Mouse (Mus musculus) cortical plate, adult 2 months (tissue): ENCODE results near the gene Osbpl10. TPM values are rescaled to one million over a fixed set of nuclear protein-coding genes. Genes with fewer than 3 reads are reported as not detected.

Experiments used
- H3K27ac ChIP-seq: fragments of 200-500 bp; 2 replicates; pipeline ENCODE4 v1.5.1; 2012; ENCODE audit warnings: low read length, control low read depth, inconsistent platforms; ENCODE audit not compliant: insufficient read depth
- H3K4me1 ChIP-seq: fragments of 200-500 bp; 2 replicates; pipeline ENCODE4 v1.6.1; 2011; ENCODE audit warnings: low read length; ENCODE audit not compliant: control insufficient read depth, insufficient read depth
- H3K4me3 ChIP-seq: fragments of 200-500 bp; 2 replicates; pipeline ENCODE4 v1.5.1; 2011; ENCODE audit warnings: mild to moderate bottlenecking, low read length, control low read depth; ENCODE audit not compliant: insufficient read depth
- CTCF ChIP-seq: fragments of 200-500 bp; IDR thresholded peaks from 2 replicates; pipeline ENCODE4 v1.5.1; 2011; ENCODE audit warnings: mild to moderate bottlenecking, control low read depth, low read length; ENCODE audit not compliant: insufficient read depth; ENCODE audit errors: extremely low read depth
- POLR2A ChIP-seq: fragments of 200-500 bp; IDR thresholded peaks from 2 replicates; pipeline ENCODE4 v1.6.1; 2011; ENCODE audit warnings: mild to moderate bottlenecking, low read length, control low read depth; ENCODE audit not compliant: insufficient read depth; ENCODE audit errors: extremely low read depth
- polyA plus RNA-seq: library from polyadenylated mRNA; depleted of rRNA; stranded (reverse); fragments of >200 nt; gene quantifications from 2 replicates; pipeline ENCODE4 v1.2.3, GENCODE M21; 2012

Gene Osbpl10
- polyA plus RNA-seq, 1 experiment = 21.1 TPM

DNA sequence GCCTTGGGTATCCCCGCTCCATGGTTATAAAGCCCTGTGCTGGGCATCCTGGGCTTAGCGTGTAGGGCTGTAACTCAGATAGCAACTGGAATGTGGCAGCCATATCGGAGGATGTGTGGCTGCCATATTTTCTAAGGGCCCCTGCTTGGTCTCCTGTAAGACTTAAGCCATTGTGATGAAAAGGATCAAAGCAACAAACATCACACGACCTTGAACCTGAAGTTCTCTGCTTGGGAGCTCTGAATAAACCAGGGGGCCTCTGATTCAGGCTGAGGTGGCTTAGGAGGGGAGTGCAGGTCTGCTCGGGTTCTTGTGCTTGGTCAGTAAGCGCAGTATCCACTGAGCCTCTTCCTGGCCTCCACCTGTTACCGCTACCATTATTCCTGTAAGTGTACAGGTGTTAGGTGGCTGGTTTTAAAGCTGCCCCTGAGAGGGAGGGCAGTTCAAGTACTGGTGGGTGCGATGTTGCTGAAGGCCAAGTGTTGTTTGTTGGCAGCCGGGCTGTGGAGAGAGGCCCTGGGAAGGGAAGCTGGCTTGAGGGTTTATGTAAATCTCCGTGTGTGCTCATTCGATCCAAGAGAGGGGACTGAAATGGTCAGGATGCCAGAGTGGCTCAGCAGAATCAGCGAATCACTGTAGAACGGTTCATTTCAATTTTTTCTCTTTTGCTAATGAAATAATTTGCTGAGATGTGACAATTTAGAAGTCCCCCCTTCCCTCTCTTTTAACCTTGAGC lies 64.8 kb downstream of the Osbpl10 start:
- TF ChIP-seq CTCF (no peak), POLR2A (no peak)
- no peak overlapping the region for H3K27ac ChIP-seq
- H3K4me1 ChIP-seq = peaks cover 15% of the 10 kb centered on the region
- no peak overlapping the region for H3K4me3 ChIP-seq

DNA sequence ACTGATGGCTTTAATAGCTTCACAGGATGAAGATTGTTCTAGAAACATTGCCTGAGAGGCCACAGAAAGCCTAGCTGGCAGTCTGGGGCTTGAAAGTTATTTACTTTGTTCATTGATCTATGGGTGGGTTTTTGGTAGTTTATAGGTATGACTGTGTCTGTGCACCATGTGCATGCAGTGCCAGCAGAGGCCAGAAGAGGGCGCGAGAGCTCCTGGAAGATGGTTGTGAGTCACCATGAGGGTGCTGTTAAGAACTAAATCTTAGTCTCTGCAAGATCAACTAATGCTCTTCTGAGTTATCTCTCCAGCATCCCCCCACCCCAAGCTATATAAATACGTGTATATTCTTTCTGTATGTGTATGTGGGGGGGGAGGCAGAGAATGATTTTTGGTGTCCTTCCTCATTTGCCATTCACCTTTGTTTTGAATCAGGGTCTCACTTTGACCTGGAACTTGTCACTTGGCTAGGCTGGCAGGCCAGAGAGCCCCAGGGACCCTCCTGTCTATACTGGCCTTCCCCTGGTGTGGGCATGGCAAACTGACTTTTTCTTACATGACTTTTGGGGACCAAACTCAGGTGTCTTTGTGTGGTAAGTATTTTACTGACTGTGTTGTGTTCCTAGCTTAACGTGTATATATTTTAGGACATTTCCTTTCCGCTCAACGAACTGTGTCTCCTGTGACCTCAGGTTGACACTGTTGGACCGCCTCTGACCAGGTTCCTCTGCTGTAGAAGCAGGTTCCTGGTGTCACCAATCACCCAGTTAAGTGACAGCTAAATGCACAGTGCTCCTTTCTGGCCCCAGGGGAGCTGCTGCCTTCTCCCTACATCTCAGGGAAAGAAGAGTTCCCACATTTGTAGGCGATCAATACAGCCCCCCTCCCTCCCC lies 65.8 kb downstream of the Osbpl10 start:
- Histone ChIP-seq H3K27ac (no peak overlapping the region), H3K4me1 (peaks cover 10% of the 10 kb centered on the region), H3K4me3 (no peak overlapping the region)
- 0 out of 2 replicates have a peak, but pooled peaks have one; percentile 10 for TF ChIP-seq CTCF
- TF ChIP-seq POLR2A = no peak

DNA sequence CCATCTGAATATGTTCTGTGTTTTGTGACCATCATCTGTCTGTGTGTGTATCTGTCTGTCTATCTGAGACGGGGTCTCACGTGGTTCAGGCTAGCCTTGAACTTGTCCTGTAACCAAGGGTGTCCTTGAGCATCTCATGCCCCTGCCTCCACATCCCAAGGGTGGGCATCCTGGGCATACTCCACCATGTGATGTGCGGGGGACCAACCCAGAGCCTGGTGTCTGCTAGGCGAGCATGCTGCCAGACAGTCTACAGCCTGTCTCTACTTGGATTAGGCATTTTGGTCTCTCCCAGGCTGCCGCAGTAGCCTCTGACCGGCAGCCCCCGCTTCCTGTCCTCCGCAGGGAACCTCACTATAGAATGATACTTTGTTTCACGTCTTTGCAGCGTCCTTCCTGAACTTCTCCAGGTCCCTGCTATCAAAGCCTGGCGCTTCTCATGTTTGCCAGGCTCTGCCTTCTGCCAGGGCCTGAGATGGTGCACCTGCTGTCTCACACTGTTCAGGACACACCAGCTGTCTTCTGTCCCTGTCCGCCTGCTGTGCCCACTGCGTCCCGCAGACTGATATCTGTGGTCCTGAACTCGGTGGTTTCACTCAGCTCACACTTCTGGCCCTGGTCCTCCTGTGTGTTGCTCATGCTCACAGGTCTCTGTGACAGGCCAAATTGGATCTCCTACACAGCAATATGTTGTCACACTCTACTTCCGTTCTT lies 66.9 kb downstream of the Osbpl10 start:
- Histone ChIP-seq H3K4me1 (peaks cover 9% of the 10 kb centered on the region), H3K27ac (no peak overlapping the region), H3K4me3 (no peak overlapping the region)
- TF ChIP-seq CTCF = no peak
- no peak for TF ChIP-seq POLR2A

DNA sequence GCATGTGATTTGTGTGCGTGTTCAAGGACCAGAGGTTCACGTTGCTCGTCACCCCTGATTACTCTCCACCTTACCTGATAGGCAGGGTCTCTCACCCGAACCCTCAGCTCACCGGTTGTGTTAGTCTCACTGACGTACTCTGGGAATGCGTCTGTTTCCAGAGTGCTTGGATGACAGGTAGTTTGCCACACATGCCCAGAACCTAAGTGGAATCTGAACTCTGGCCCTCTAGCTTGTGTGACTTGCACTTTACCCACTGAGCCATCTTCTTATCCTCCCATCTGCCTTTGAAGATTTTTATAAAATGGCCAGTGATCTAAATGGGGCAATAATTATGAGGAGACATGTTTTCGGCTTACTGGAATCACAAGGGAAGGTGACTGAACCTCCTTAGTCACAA lies 68.3 kb downstream of the Osbpl10 start:
- TF ChIP-seq POLR2A = no peak
- no peak for TF ChIP-seq CTCF
- Histone ChIP-seq H3K4me1 (peaks cover 12% of the 10 kb centered on the region), H3K27ac (no peak overlapping the region)

DNA sequence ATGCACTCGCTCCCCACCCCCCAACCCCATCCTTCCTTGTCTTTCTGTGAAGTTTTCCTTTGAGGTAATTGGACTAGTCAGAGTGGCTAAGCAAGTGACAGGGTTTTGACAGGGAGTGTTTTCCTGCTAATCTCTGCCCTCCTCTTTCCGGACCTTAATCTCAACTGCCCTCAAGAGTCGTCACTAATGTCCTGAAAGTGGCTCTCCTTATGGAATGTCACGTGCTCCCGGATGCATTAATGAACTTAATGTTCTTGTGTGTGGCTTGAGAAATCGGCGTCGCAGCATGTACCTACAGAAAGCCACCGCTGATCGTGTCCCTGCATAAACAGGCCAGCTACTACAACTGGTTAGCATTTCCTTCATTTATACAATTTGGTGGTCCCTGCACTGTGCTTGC lies 70.0 kb downstream of the Osbpl10 start:
- Histone ChIP-seq H3K4me1 (peaks cover 12% of the 10 kb centered on the region), H3K4me3 (no peak overlapping the region), H3K27ac (no peak overlapping the region)
- no peak for TF ChIP-seq CTCF
- no peak for TF ChIP-seq POLR2A

More for the DNA sequence above, 68.3 kb downstream of the Osbpl10 start:
- no peak overlapping the region for H3K4me3 ChIP-seq

DNA sequence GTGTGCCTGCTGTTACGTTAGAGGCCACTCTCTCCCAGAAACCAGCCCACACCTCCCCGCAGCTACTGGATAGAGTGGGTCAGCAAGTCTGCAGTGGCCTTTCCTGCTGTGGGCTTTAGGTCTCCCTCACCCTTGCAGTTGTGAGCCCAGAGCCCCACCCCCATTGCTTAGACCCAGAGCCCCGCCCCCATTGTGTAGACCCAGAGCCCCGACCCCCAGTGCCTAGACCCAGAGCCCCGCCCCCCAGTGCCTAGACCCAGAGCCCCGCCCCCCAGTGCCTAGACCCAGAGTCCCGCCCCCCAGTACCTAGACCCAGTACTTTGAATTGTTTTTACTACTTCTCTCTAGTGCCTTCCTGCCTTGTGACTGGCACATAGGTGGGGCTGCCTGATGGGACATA lies 70.5 kb downstream of the Osbpl10 start:
- TF ChIP-seq CTCF = no peak
- TF ChIP-seq POLR2A = no peak
- no peak overlapping the region for H3K4me3 ChIP-seq
- H3K4me1 ChIP-seq = peaks cover 12% of the 10 kb centered on the region
- H3K27ac ChIP-seq = no peak overlapping the region

DNA sequence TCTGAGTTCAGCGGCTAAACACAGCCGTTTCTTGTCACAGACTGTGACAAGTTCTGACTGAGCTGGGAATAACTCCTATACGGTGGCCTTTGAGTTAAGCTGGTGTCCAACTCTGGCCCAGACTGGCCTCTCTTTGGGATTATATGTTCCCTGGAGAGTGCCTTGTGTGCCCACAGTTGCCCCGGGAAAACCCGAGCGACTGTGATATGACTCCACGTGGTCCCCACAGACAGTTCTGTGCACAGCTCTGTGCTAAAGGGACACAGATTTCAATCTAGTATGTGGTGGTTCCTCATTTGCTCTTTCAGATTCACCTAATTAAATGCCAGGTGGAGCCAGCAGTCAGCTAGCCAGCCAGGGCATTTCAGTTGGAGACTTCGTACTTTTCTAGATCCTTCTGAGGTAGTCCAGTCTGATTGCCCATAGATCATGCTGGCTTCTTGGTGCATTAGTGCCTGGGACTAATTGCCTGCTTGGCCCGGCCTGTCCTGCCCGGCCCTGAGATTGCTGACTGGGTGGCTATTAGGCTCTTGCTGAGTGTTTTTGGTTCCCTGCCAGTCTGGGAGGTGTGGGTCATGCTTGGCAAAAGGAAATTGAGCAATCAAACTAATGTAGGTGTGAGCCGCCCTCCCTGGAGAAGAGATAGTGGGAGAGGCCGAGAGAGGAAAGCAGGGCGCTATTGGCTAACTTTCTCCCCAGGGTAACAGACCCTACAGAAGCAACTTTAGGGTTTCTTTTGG lies 71.8 kb downstream of the Osbpl10 start:
- TF ChIP-seq POLR2A (no peak), CTCF (no peak)
- Histone ChIP-seq H3K4me3 (no peak overlapping the region), H3K4me1 (peaks cover 10% of the 10 kb centered on the region), H3K27ac (no peak overlapping the region)

DNA sequence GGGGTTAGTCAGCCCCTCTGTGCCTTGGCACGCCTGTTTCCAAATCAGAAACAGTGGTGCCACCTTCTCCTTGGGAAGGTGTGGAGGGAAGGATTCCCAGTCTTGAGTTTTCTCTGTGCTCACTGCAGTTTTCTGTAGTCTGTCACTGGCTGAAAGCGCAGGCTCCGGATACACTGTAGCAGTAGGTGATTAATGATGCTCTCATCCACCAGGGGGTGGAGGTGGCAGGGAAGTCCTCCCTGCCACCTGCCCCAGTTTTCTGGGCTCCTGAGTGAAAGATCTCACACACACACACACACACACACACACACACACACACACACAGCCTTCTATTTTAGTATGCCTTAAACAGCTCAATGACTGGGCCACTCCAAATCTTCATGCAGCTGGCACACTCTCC lies 73.6 kb downstream of the Osbpl10 start:
- H3K27ac ChIP-seq = no peak overlapping the region
- H3K4me1 ChIP-seq = peaks cover 9% of the 10 kb centered on the region
- TF ChIP-seq POLR2A (no peak), CTCF (no peak)
- H3K4me3 ChIP-seq = no peak overlapping the region

DNA sequence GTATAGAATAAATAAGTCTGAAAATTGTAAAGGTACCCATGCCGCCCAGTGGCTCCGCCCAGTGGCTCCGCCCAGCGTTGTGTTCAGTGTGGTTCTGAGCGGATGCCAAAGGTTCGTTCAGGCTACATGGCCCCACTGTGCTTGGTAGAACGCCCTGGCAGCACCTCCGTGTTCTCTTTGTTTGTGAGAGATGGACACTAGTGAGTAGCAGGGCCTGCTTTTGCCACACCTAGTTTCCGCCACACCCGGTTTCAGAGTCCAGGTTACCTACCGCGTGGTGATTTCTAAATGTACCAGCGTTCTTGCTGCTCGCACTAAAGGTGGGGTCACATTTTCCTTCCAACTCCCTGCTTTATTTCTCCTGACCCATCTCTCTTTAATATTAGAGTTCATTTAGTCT lies 75.4 kb downstream of the Osbpl10 start:
- no peak overlapping the region for H3K4me3 ChIP-seq
- peaks cover 9% of the 10 kb centered on the region for H3K4me1 ChIP-seq
- no peak overlapping the region for H3K27ac ChIP-seq
- TF ChIP-seq CTCF (no peak), POLR2A (no peak)
